In the genomic region with DNA sequence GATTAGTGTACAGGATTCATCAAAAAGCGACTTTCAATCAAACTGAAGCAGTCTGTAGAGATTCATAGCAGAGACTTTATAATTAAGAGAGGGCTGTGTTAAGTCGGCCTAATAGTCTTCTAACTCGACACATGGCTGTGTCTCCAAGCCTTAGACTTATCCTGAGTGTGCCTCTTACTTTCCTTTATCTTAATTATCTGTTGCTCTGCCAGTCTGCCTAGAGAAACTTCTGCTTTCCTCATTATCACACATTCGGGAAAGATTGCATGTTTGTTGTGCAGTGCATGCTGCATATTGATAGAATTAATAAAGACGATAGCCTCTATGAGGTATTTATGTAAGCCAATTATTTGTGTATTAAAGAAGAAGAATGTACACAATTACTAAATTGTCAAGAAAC, we compare ENCODE assay signal across 12 mouse cellular contexts.
"Had no signal": no experiment of that assay in that cellular context is flagged by ENCODE, and none has a peak within 500 bp of the region (broad histone marks: within the 10 kb centered on the region; RNA-seq: fewer than 3 reads in every experiment).

No protein-coding gene starts in this region.

- H3K9ac ChIP-seq: kidney, embryonic 15.5 days; limb, embryonic 13.5 days; liver, embryonic 14.5 days; midbrain, embryonic 13.5 days; neural tube, embryonic 13.5 days had no signal

- DNase-seq: kidney, adult 2 months; kidney, postnatal 14 days; left cerebral cortex, postnatal 4 days; lung, adult 18-20 months; spleen, adult 18-20 months; thymus, adult 18-20 months; thymus, postnatal 14 days had no signal

- H3K27me3 ChIP-seq: kidney, embryonic 15.5 days; limb, embryonic 13.5 days; midbrain, embryonic 13.5 days; neural tube, embryonic 13.5 days had no signal

- H3K36me3 ChIP-seq: kidney, embryonic 15.5 days; limb, embryonic 13.5 days; midbrain, embryonic 13.5 days; neural tube, embryonic 13.5 days had no signal

- H3K4me1 ChIP-seq: kidney, embryonic 15.5 days; limb, embryonic 13.5 days had no signal

- H3K9me3 ChIP-seq: kidney, embryonic 15.5 days; limb, embryonic 13.5 days; midbrain, embryonic 13.5 days; neural tube, embryonic 13.5 days had no signal

- H3K4me3 ChIP-seq: kidney, embryonic 15.5 days; limb, embryonic 13.5 days; midbrain, embryonic 13.5 days; neural tube, embryonic 13.5 days had no signal

- H3K27ac ChIP-seq: kidney, embryonic 15.5 days; limb, embryonic 13.5 days; liver, embryonic 14.5 days; midbrain, embryonic 13.5 days; neural tube, embryonic 13.5 days had no signal

- H3K4me2 ChIP-seq: kidney, embryonic 15.5 days; limb, embryonic 13.5 days; midbrain, embryonic 13.5 days; neural tube, embryonic 13.5 days had no signal
